Mouse (Mus musculus) MEL (cell line): Measurements from ENCODE around the gene Scnn1a. TPM values are rescaled to one million over a fixed set of nuclear protein-coding genes. Genes with fewer than 3 reads are reported as not detected.

ENCODE experiments used
- DNase-seq: peaks from one replicate; pipeline ENCODE4 v3.0.0; 2011; ENCODE audit warnings: low read depth, low spot score
- H3K27ac ChIP-seq: 2 replicates; pipeline ENCODE4 v1.5.1; 2012; ENCODE audit warnings: low read depth, mild to moderate bottlenecking, control low read depth, low read length, moderate library complexity; ENCODE audit not compliant: control insufficient read depth
- H3K27me3 ChIP-seq, 2 experiments: fragments of 150-350 bp in 1 of 2; sonication (generic) in 1 of 2; 2 replicates each; pipeline ENCODE4 v1.6.1; 2012; ENCODE audit warnings: low read length in 2 of 2, mild to moderate bottlenecking in 2 of 2, improper control_type of control experiment in 1 of 2, moderate library complexity in 1 of 2; ENCODE audit not compliant: insufficient read depth in 2 of 2, control insufficient read depth in 1 of 2
- H3K36me3 ChIP-seq, 2 experiments: 2 replicates each; pipeline ENCODE4 v1.6.1; 2012 to 2014; ENCODE audit warnings: low read length in 2 of 2, improper control_type of control experiment in 1 of 2, inconsistent platforms in 1 of 2, mild to moderate bottlenecking in 1 of 2; ENCODE audit not compliant: insufficient read depth in 2 of 2, control insufficient read depth in 1 of 2
- H3K4me1 ChIP-seq, 2 experiments: fragments of 150-350 bp in 1 of 2; sonication (generic) in 1 of 2; 2 replicates each; pipeline ENCODE4 v1.6.1; 2012; ENCODE audit warnings: low read length in 2 of 2, improper control_type of control experiment in 1 of 2, mild to moderate bottlenecking in 1 of 2; ENCODE audit not compliant: insufficient read depth in 2 of 2, control insufficient read depth in 1 of 2
- H3K4me3 ChIP-seq, 2 experiments: fragments of 150-350 bp in 1 of 2; sonication (generic) in 1 of 2; 2 replicates each; pipeline ENCODE4 v1.5.1; 2012; ENCODE audit warnings: low read depth in 2 of 2, low read length in 2 of 2, mild to moderate bottlenecking in 2 of 2, moderate library complexity in 2 of 2, control low read depth in 1 of 2, improper control_type of control experiment in 1 of 2; ENCODE audit not compliant: control insufficient read depth in 1 of 2, insufficient read depth in 1 of 2
- H3K79me2 ChIP-seq: 2 replicates; pipeline ENCODE4 v1.6.1; 2012; ENCODE audit warnings: mild to moderate bottlenecking, low read length, moderate library complexity; ENCODE audit not compliant: control insufficient read depth, poor library complexity, insufficient read depth
- H3K9ac ChIP-seq: 2 replicates; pipeline ENCODE4 v1.6.1; 2012; ENCODE audit warnings: low read depth, mild to moderate bottlenecking, control low read depth, low read length, moderate library complexity; ENCODE audit not compliant: control insufficient read depth, poor library complexity, severe bottlenecking
- H3K9me3 ChIP-seq: fragments of 150-350 bp; sonication (generic); replicated peaks from 2 replicates; pipeline ENCODE4 v1.6.1; 2012; ENCODE audit warnings: mild to moderate bottlenecking, low read length, improper control_type of control experiment, moderate library complexity; ENCODE audit not compliant: insufficient read depth
- BHLHE40 ChIP-seq: IDR thresholded peaks from 2 replicates; pipeline ENCODE4 v1.6.1; 2012; ENCODE audit warnings: low read depth, mild to moderate bottlenecking, inconsistent platforms, low read length, improper control_type of control experiment, borderline replicate concordance
- CHD1 ChIP-seq: IDR thresholded peaks from 2 replicates; pipeline ENCODE4 v1.6.1; 2012; ENCODE audit warnings: low read depth, mild to moderate bottlenecking, inconsistent platforms, low read length, improper control_type of control experiment
- CHD2 ChIP-seq: IDR thresholded peaks from 2 replicates; pipeline ENCODE4 v1.6.1; 2011; ENCODE audit warnings: low read length, improper control_type of control experiment
- ELF1 ChIP-seq: IDR thresholded peaks from 2 replicates; pipeline ENCODE4 v1.6.1; 2014; ENCODE audit warnings: low read depth, mild to moderate bottlenecking, inconsistent platforms, low read length, improper control_type of control experiment, moderate library complexity
- EP300 ChIP-seq, 2 experiments: IDR thresholded peaks; 2 replicates each; pipeline ENCODE4 v1.6.1; 2011; ENCODE audit warnings: improper control_type of control experiment in 2 of 2, low read length in 2 of 2, low read depth in 1 of 2, mild to moderate bottlenecking in 1 of 2
- ETS1 ChIP-seq: IDR thresholded peaks from 2 replicates; pipeline ENCODE4 v1.6.1; 2012; ENCODE audit warnings: low read depth, mild to moderate bottlenecking, inconsistent platforms, low read length, improper control_type of control experiment, moderate library complexity
- GABPA ChIP-seq: IDR thresholded peaks from 2 replicates; pipeline ENCODE4 v1.6.1; 2012; ENCODE audit warnings: low read depth, mild to moderate bottlenecking, inconsistent platforms, low read length, improper control_type of control experiment, moderate library complexity
- GATA1 ChIP-seq: IDR thresholded peaks from 2 replicates; pipeline ENCODE4 v1.6.1; 2011; ENCODE audit warnings: low read depth, low read length, improper control_type of control experiment
- JUND ChIP-seq: IDR thresholded peaks from 2 replicates; pipeline ENCODE4 v1.6.1; 2011; ENCODE audit warnings: low read depth, mild to moderate bottlenecking, improper control_type of control experiment, low read length
- MAFK ChIP-seq: IDR thresholded peaks from 2 replicates; pipeline ENCODE4 v1.6.1; 2011; ENCODE audit warnings: low read depth, mild to moderate bottlenecking, low read length, improper control_type of control experiment, borderline replicate concordance
- MAX ChIP-seq: IDR thresholded peaks from 2 replicates; pipeline ENCODE4 v1.6.1; 2011; ENCODE audit warnings: low read length, improper control_type of control experiment
- MEF2A ChIP-seq: IDR thresholded peaks from 2 replicates; pipeline ENCODE4 v1.6.1; 2014; ENCODE audit warnings: low read depth, mild to moderate bottlenecking, inconsistent platforms, low read length, improper control_type of control experiment; ENCODE audit not compliant: poor library complexity, insufficient replicate concordance, severe bottlenecking; ENCODE audit errors: extremely low read depth
- MXI1 ChIP-seq: IDR thresholded peaks from 2 replicates; pipeline ENCODE4 v1.6.1; 2011; ENCODE audit warnings: mild to moderate bottlenecking, low read depth, low read length, improper control_type of control experiment
- MYB ChIP-seq: IDR thresholded peaks from 2 replicates; pipeline ENCODE4 v1.6.1; 2011; ENCODE audit warnings: mild to moderate bottlenecking, low read depth, low read length, improper control_type of control experiment
- MYC ChIP-seq: IDR thresholded peaks from 2 replicates; pipeline ENCODE4 v1.6.1; 2011; ENCODE audit warnings: low read depth, mild to moderate bottlenecking, low read length, improper control_type of control experiment, moderate library complexity
- NELFE ChIP-seq: IDR thresholded peaks from 2 replicates; pipeline ENCODE4 v1.6.1; 2011; ENCODE audit warnings: low read depth, low read length, improper control_type of control experiment
- POLR2A ChIP-seq, 2 experiments: IDR thresholded peaks; 2 replicates each; pipeline ENCODE4 v1.6.1; 2011 to 2012; ENCODE audit warnings: low read length in 2 of 2, mild to moderate bottlenecking in 2 of 2, control low read depth in 1 of 2, improper control_type of control experiment in 1 of 2, low read depth in 1 of 2, moderate library complexity in 1 of 2; ENCODE audit not compliant: control insufficient read depth in 1 of 2, insufficient read depth in 1 of 2, poor library complexity in 1 of 2
- POLR2AphosphoS5 ChIP-seq: IDR thresholded peaks from 2 replicates; pipeline ENCODE4 v1.6.1; 2012; ENCODE audit warnings: low read depth, borderline replicate concordance, mild to moderate bottlenecking, inconsistent platforms, low read length, moderate library complexity, mixed read lengths
- RAD21 ChIP-seq: IDR thresholded peaks from 2 replicates; pipeline ENCODE4 v1.6.1; 2011; ENCODE audit warnings: mild to moderate bottlenecking, low read depth, low read length, improper control_type of control experiment
- RCOR1 ChIP-seq: IDR thresholded peaks from 2 replicates; pipeline ENCODE4 v1.6.1; 2012; ENCODE audit warnings: low read depth, mild to moderate bottlenecking, inconsistent platforms, low read length, improper control_type of control experiment
- SIN3A ChIP-seq: IDR thresholded peaks from 2 replicates; pipeline ENCODE4 v1.6.1; 2012; ENCODE audit warnings: low read length, improper control_type of control experiment, inconsistent platforms
- SMC3 ChIP-seq: IDR thresholded peaks from 2 replicates; pipeline ENCODE4 v1.6.1; 2011; ENCODE audit warnings: low read depth, low read length, improper control_type of control experiment
- TAL1 ChIP-seq: IDR thresholded peaks from 2 replicates; pipeline ENCODE4 v1.6.1; 2012; ENCODE audit warnings: mild to moderate bottlenecking, inconsistent platforms, low read length, moderate library complexity, mixed read lengths
- TBP ChIP-seq: IDR thresholded peaks from 2 replicates; pipeline ENCODE4 v1.8.0; 2011; ENCODE audit warnings: low read depth, low read length, improper control_type of control experiment
- TCF12 ChIP-seq: IDR thresholded peaks from 2 replicates; pipeline ENCODE4 v1.6.1; 2014; ENCODE audit warnings: low read depth, mild to moderate bottlenecking, inconsistent platforms, low read length, improper control_type of control experiment, moderate library complexity
- USF1 ChIP-seq: IDR thresholded peaks from 2 replicates; pipeline ENCODE4 v1.6.1; 2014; ENCODE audit warnings: low read depth, mild to moderate bottlenecking, inconsistent platforms, low read length, improper control_type of control experiment, moderate library complexity
- USF2 ChIP-seq, 2 experiments: IDR thresholded peaks; 2 replicates each; pipeline ENCODE4 v1.6.1; 2011 to 2012; ENCODE audit warnings: improper control_type of control experiment in 2 of 2, low read length in 2 of 2, borderline replicate concordance in 1 of 2, inconsistent platforms in 1 of 2, low read depth in 1 of 2, mild to moderate bottlenecking in 1 of 2; ENCODE audit not compliant: insufficient read depth in 1 of 2
- ZC3H11A ChIP-seq: IDR thresholded peaks from 2 replicates; pipeline ENCODE4 v1.6.1; 2012; ENCODE audit warnings: low read depth, mild to moderate bottlenecking, inconsistent platforms, low read length, improper control_type of control experiment
- ZMIZ1 ChIP-seq: IDR thresholded peaks from 2 replicates; pipeline ENCODE4 v1.6.1; 2012; ENCODE audit warnings: low read depth, mild to moderate bottlenecking, inconsistent platforms, low read length, improper control_type of control experiment, moderate library complexity
- polyA plus RNA-seq, 2 experiments: library from polyadenylated mRNA; stranded (reverse) in 1 of 2; unstranded in 1 of 2; fragments of >175 nt in 1 of 2; fragments of >200 nt in 1 of 2; gene quantifications; 2 replicates each; pipeline versions ENCODE4 v1.2.1 to v1.2.4; 2012; ENCODE audit warnings: low replicate concordance in 2 of 2, low read depth in 1 of 2; ENCODE audit not compliant: insufficient read length in 2 of 2, insufficient read depth in 1 of 2, missing spikeins in 1 of 2
- total RNA-seq: library from RNA; depleted of rRNA; stranded (reverse); fragments of 300-350 nt; gene quantifications from 2 replicates; pipeline ENCODE4 v1.2.3, GENCODE M21; 2012

Scnn1a gene
- total and polyA plus RNA-seq, 3 experiments = 0.50 TPM; not detected in 2

DNA sequence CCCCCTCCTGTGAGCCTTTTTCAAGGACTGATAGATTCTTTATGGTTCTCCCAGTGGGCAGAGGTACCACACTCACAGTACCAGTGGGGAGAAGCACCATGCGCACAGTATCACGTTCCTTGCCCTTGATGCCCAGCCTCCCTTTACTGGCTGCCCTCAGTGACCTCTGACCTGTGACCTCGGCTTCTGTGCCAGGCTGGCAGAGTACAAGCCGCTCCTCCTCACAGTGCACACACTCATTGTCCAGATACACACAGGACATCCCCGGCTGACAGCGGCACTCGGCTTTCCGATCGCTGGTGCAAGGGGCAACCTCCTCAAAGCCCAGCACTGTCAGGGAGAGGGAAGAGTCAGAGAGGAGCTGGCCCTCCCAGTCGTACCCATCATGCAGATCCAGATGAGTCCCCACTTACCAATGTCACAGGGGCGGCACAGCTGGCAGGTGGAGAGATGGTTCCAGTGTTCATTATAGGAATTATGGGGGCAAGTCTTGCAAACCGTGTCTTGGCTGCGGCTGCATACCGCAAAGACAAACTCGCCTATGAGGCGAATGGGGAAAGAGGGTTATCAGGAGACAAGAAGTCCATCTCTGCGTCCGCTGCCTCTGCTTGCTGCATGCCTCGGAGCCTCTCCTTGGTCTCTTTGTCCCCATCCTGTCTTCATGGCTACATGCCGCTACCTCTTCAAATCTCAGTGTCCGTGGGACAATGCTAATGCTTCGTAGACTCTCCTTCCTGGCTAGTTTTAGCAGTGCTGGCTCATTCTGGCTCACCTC, 7.7 kb upstream of the Scnn1a start:
- H3K4me3 ChIP-seq = peak overlapping the region; percentile 74 to 96
- peaks cover 2 to 12% of the 10 kb centered on the region in 2 experiments; a peak in 3 of 4 replicates for H3K4me1 ChIP-seq
- no peaks in the 10 kb centered on the region for H3K27me3 ChIP-seq
- DNase-seq = peak; percentile 34
- peaks cover 12% of the 10 kb centered on the region for H3K79me2 ChIP-seq
- peaks cover 0 to 6% of the 10 kb centered on the region in 2 experiments; a peak in 1 of 4 replicates for H3K36me3 ChIP-seq
- peak overlapping the region; percentile 91 for H3K9ac ChIP-seq
- TF ChIP-seq MXI1 (no peak), ELF1 (no peak), USF1 (no peak), GABPA (no peak), MYB (no peak), JUND (no peak), RAD21 (no peak), GATA1 (no peak), TBP (no peak), POLR2A (IDR thresholded peaks at IDR 0.05; ENCODE audit: control insufficient read depth in 1 of 2, insufficient read depth in 1 of 2, low read depth in 1 of 2, low read length in 2 of 2, poor library complexity in 1 of 2) (no peak), CHD2 (no peak), NELFE (no peak), SMC3 (no peak)
- H3K9me3 ChIP-seq = no peaks in the 10 kb centered on the region
- no peak overlapping the region for H3K27ac ChIP-seq

GRCm38 (mm10) chr6:125313546-125314230, 6.8 kb upstream of the Scnn1a start, which contains the start of gene Ltbr:
Gene Ltbr (minus strand): TSS chr6:125313885.
- Histone ChIP-seq H3K4me1 (peaks cover 2 to 12% of the 10 kb centered on the region in 2 experiments; a peak in 3 of 4 replicates), H3K4me3 (peak within 1 kb of the TSS; percentile 74 to 96), H3K36me3 (peaks cover 0 to 6% of the 10 kb centered on the region in 2 experiments; a peak in 1 of 4 replicates), H3K27ac (peak within 1 kb of the TSS; percentile 26), H3K9me3 (no peaks in the 10 kb centered on the region), H3K9ac (peak within 1 kb of the TSS; percentile 91), H3K79me2 (peaks cover 12% of the 10 kb centered on the region), H3K27me3 (no peaks in the 10 kb centered on the region)
- peak; percentile 83 for DNase-seq
- no peak for TF ChIP-seq MEF2A
- TF ChIP-seq MYC = 0 out of 2 replicates have a peak, but pooled peaks have one; percentile 45
- peak; percentile 92 for TF ChIP-seq BHLHE40
- TF ChIP-seq EP300 (IDR thresholded peaks at IDR 0.05; ENCODE audit: low read depth in 1 of 2, low read length in 2 of 2) = 0 out of 4 replicates have a peak, but pooled peaks of 1 of the 2 experiments have one; percentile 11
- TF ChIP-seq SIN3A = peak; percentile 59; the same call in 1 of the 2 replicates
- TF ChIP-seq MXI1 = peak; percentile 74; the same call in 1 of the 2 replicates
- no peak for TF ChIP-seq ZC3H11A
- TF ChIP-seq USF1 = peak; percentile 62
- no peak for TF ChIP-seq ETS1
- TF ChIP-seq TBP = no peak
- TF ChIP-seq POLR2AphosphoS5 = no peak
- no peak for TF ChIP-seq TAL1
- no peak for TF ChIP-seq USF2 (IDR thresholded peaks at IDR 0.05; ENCODE audit: borderline replicate concordance in 1 of 2, insufficient read depth in 1 of 2, low read depth in 1 of 2, low read length in 2 of 2)
- TF ChIP-seq ELF1 = peak; percentile 59
- no peak for TF ChIP-seq RCOR1
- no peak for TF ChIP-seq CHD1
- TF ChIP-seq GABPA = no peak
- TF ChIP-seq MAX = peak; percentile 92
- no peak for TF ChIP-seq MYB
- no peak for TF ChIP-seq ZMIZ1
- TF ChIP-seq RAD21 = no peak
- TF ChIP-seq MAFK = no peak
- no peak for TF ChIP-seq TCF12
